Mouse (Mus musculus) left cerebral cortex, postnatal 25 days (tissue): ENCODE results near the gene Sclt1. TPM values are rescaled to one million over a fixed set of nuclear protein-coding genes. Genes with fewer than 3 reads are reported as not detected.

Experiments used
- DNase-seq, 2 experiments: peaks; one replicate each; pipeline ENCODE4 v3.0.0; 2022; ENCODE audit warnings: low spot score in 2 of 2, mixed read lengths in 1 of 2
- intact Hi-C: fragments of 180-260 bp; cut with DNase I; formaldehyde crosslinking; loops from one replicate; pipeline ENCODE4 v1.15.1; 2025
- total RNA-seq, 2 experiments: library from RNA; stranded (reverse); gene quantifications; 2 replicates each; pipeline ENCODE4 v1.2.3; 2021

Sclt1 gene
- total RNA-seq, 2 experiments from 2014 or later, result 18.2 to 22.1 TPM

GRCm38 (mm10) chr3:41609071-41609470 is 133.2 kb downstream of the Sclt1 start:
- DNase-seq, result no peak
- intact Hi-C loops, result no loop called here

GRCm38 (mm10) chr3:41607467-41607866 is 134.8 kb downstream of the Sclt1 start:
- intact Hi-C loops, result no loop called here
- no peak for DNase-seq

- intact Hi-C loops, result no loop called here
- DNase-seq, result no peak
Measured at GRCm38 (mm10) chr3:41607050-41607449, 135.3 kb downstream of the Sclt1 start.

GRCm38 (mm10) chr3:41606330-41606664 is 136.0 kb downstream of the Sclt1 start:
- no peak for DNase-seq
- intact Hi-C loops, result no loop called here

GRCm38 (mm10) chr3:41605601-41606329 is 136.5 kb downstream of the Sclt1 start:
- intact Hi-C loops, result no loop called here
- DNase-seq, result no peak

GRCm38 (mm10) chr3:41604629-41605321 is 137.5 kb downstream of the Sclt1 start:
- no peak for DNase-seq
- intact Hi-C loops, result no loop called here

- DNase-seq, result no peak
- intact Hi-C loops, result no loop called here
Measured at GRCm38 (mm10) chr3:41603470-41604019, 138.8 kb downstream of the Sclt1 start.

- DNase-seq, result no peak
- intact Hi-C loops, result no loop called here
Measured at GRCm38 (mm10) chr3:41602933-41603332, 139.4 kb downstream of the Sclt1 start.

GRCm38 (mm10) chr3:41601226-41602020 is 140.9 kb downstream of the Sclt1 start:
- intact Hi-C loops, result no loop called here
- DNase-seq, result no peak

GRCm38 (mm10) chr3:41599806-41600589 is 142.3 kb downstream of the Sclt1 start:
- no peak for DNase-seq
- intact Hi-C loops, result loop anchor here (5.0 kb wide), 1 partner anchor 253 kb away; no protein-coding TSS in a partner anchor

- intact Hi-C loops, result loop anchor here (5.0 kb wide), 1 partner anchor 252 kb away; no protein-coding TSS in a partner anchor
Measured at GRCm38 (mm10) chr3:41599226-41599625, 143.1 kb downstream of the Sclt1 start.

GRCm38 (mm10) chr3:41598412-41598811 is 143.9 kb downstream of the Sclt1 start:
- DNase-seq, result no peak
- intact Hi-C loops, result loop anchor here (5.0 kb wide), 1 partner anchor 251 kb away; no protein-coding TSS in a partner anchor

More at GRCm38 (mm10) chr3:41599226-41599625, 143.1 kb downstream of the Sclt1 start:
- DNase-seq, result no peak

GRCm38 (mm10) chr3:41597036-41597435 is 145.3 kb downstream of the Sclt1 start:
- DNase-seq, result no peak
- intact Hi-C loops, result loop anchor here (5.0 kb wide), 1 partner anchor 250 kb away; no protein-coding TSS in a partner anchor

GRCm38 (mm10) chr3:41595010-41595409 is 147.3 kb downstream of the Sclt1 start:
- no peak for DNase-seq
- intact Hi-C loops, result loop anchor here (5.0 kb wide), 1 partner anchor 248 kb away; no protein-coding TSS in a partner anchor

GRCm38 (mm10) chr3:41594097-41594879 is 148.0 kb downstream of the Sclt1 start:
- DNase-seq, result no peak
- intact Hi-C loops, result loop anchor here (5.0 kb wide), 1 partner anchor 412 kb away; no protein-coding TSS in a partner anchor

GRCm38 (mm10) chr3:41592805-41593204 is 149.5 kb downstream of the Sclt1 start:
- intact Hi-C loops, result loop anchor here (2.0 to 5.0 kb wide), 2 partner anchors 28 to 411 kb away; no protein-coding TSS in a partner anchor

GRCm38 (mm10) chr3:41591651-41592170 is 150.6 kb downstream of the Sclt1 start:
- DNase-seq, result no peak
- intact Hi-C loops, result loop anchor here (2.0 to 5.0 kb wide), 2 partner anchors 27 to 409 kb away; no protein-coding TSS in a partner anchor

More at GRCm38 (mm10) chr3:41592805-41593204, 149.5 kb downstream of the Sclt1 start:
- peak in 1 of 2 experiments; percentile 66 for DNase-seq
